Mouse (Mus musculus) inflammation-experienced regulatory T-cells (primary cell): ENCODE measurements around the gene Olfr195. TPM values are rescaled to one million over a fixed set of nuclear protein-coding genes. Genes with fewer than 3 reads are reported as not detected.

ENCODE experiments used
- polyA plus RNA-seq, 2 experiments: library from polyadenylated mRNA; unstranded; fragments of 100-300 nt; shearing (Covaris generic); gene quantifications; one replicate each; pipeline ENCODE4 v1.2.1; 2017

Olfr195 gene
- not detected for polyA plus RNA-seq

DNA sequence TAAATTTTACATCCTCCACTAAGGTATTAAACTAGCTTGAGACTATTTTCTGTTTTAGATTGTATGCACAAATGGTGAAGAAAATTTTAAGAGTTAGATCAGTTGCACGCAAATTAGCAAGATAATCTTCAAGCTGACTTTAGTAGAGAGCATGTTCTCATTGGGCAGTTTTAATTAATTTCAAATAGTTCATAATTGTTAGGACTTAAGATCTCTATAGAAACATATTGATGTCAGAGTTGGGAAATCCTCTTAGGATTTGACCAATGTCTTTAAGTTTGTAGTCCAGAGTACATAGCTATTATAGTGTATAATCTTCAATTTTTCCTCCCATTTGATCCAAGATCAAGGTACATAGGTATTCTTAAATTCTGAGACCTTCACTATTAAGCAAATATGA lies at the start of gene Olfr195:
Gene Olfr195, plus strand, starts transcription at position 301 of the 400 bp plus-strand sequence.

DNA sequence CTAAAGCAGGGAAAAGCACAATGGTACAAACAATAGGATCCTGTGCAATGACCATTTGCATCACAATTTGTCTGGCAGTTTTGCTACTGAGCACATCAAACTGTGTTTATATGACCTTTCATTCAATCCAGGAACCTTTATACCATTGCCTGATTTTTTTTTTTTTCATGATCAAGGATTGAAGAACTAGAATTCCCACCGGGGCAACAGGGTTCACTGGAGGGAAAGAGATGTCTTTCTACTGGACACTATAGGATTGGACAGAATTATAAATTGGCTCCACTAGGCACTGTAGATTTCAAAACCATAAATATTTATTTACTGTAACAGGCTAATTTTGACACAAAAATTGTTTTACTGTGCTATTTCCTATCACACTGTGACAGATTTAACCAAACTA lies 35.1 kb upstream of the Olfr195 start, which contains the start of gene Olfr193:
Gene Olfr193, minus strand, starts transcription at position 101 of the 400 bp plus-strand sequence.

DNA sequence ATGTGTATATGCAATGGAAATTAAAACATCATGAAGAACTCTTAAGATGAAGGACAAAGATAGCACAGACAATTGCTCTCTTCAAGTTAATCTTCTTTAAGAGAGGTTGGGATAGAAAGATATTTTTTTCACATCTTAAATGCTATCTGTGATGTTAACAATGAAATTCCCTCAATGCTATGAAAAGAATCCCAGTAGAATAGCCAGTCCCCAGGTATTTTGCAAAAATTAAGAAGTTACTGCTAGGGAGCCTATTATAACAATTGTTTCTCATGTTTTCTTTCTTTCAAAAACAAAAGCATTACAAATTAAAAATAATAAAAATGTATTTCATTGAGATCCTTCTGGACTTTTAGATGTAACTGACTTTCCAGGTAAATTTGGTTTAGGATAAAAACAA lies 25.9 kb upstream of the Olfr195 start, which contains the start of gene Olfr194:
Gene Olfr194, minus strand, starts transcription at position 101 of the 400 bp plus-strand sequence.

DNA sequence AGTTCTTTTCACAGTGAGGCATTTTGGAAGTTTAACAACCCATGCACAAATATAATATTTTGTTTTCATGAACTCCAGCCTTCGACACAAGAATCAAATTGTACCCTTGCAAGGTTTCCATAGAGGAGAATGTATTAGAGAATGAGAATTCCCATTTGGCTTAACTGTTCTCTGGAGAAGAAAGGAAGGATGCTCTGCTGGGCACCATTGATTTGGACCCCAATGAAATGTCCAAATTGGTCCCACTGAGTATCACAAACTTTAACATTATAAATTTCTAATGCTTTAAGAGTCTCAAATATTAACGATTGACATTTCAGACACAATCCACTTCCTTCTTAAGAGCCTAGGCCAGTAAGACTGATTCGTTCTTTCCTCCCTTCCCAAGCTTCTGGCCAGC lies 23.5 kb downstream of the Olfr195 start, which contains the start of gene Olfr196:
Gene Olfr196, minus strand, starts transcription at position 101 of the 400 bp plus-strand sequence.

Other genes with a start within 250 kb of the Olfr195 start
- not detected for gene Olfr181, start 218.3 kb upstream of the Olfr195 start, polyA plus RNA-seq
- not detected for gene Olfr180, start 217.7 kb upstream of the Olfr195 start, polyA plus RNA-seq
- under 1 TPM in 1 of 2 experiments, not detected in 1; 0.24 TPM for gene Olfr183, start 151.7 kb upstream of the Olfr195 start, polyA plus RNA-seq
- under 1 TPM in 1 of 2 experiments, not detected in 1; 0.18 TPM for gene Olfr186, start 116.8 kb upstream of the Olfr195 start, polyA plus RNA-seq
- under 1 TPM in 1 of 2 experiments, not detected in 1; 0.92 TPM for gene Olfr187, start 107.3 kb upstream of the Olfr195 start, polyA plus RNA-seq
- gene Olfr190, start 69.0 kb upstream of the Olfr195 start, polyA plus RNA-seq: under 1 TPM; 0.05 to 0.07 TPM
- under 1 TPM in 1 of 2 experiments, not detected in 1; 0.20 TPM for gene Olfr191, start 57.2 kb upstream of the Olfr195 start, polyA plus RNA-seq
- gene Olfr193, start 35.2 kb upstream of the Olfr195 start, polyA plus RNA-seq: not detected
- under 1 TPM in 1 of 2 experiments, not detected in 1; 0.18 TPM for gene Olfr194, start 26.0 kb upstream of the Olfr195 start, polyA plus RNA-seq
- gene Olfr196, start 23.4 kb downstream of the Olfr195 start, polyA plus RNA-seq: 1 to 10 TPM in 1 of 2 experiments, under 1 TPM in 1; 0.30 to 2.8 TPM
- not detected for gene Olfr198, start 56.5 kb downstream of the Olfr195 start, polyA plus RNA-seq
- gene Olfr199, start 72.7 kb downstream of the Olfr195 start, polyA plus RNA-seq: not detected
- under 1 TPM in 1 of 2 experiments, not detected in 1; 0.18 TPM for gene Olfr201, start 125.6 kb downstream of the Olfr195 start, polyA plus RNA-seq
- under 1 TPM in 1 of 2 experiments, not detected in 1; 0.84 TPM for gene Olfr202, start 139.7 kb downstream of the Olfr195 start, polyA plus RNA-seq
- gene Olfr203, start 151.8 kb downstream of the Olfr195 start, polyA plus RNA-seq: not detected
- gene Olfr204, start 171.2 kb downstream of the Olfr195 start, polyA plus RNA-seq: under 1 TPM in 1 of 2 experiments, not detected in 1; 0.22 TPM
- gene Olfr205, start 184.1 kb downstream of the Olfr195 start, polyA plus RNA-seq: not detected
- under 1 TPM in 1 of 2 experiments, not detected in 1; 0.59 TPM for gene Olfr206, start 202.2 kb downstream of the Olfr195 start, polyA plus RNA-seq
- gene Olfr209, start 216.9 kb downstream of the Olfr195 start, polyA plus RNA-seq: not detected